Mouse (Mus musculus): ENCODE results near the gene Smad6.

- TF ChIP-seq CTCF (IDR thresholded peaks at IDR 0.05; ENCODE audit: control insufficient read depth, insufficient read depth, low read length) (no peak), POLR2A (IDR thresholded peaks at IDR 0.05; ENCODE audit: borderline replicate concordance, control insufficient read depth, low read depth, low read length) (no peak)
Measured at GRCm38 (mm10) chr9:63923190-63923717, 98.6 kb downstream of the Smad6 start.
